Mouse (Mus musculus) heart, embryonic 16.5 days (tissue): ENCODE results near the gene Ephb2. TPM values are rescaled to one million over a fixed set of nuclear protein-coding genes. Genes with fewer than 3 reads are reported as not detected.
A peak's percentile ranks its signal among the peaks of the same experiment; 100 is the strongest.

Experiments
- ATAC-seq: fragments of 200-750 bp; cut with Nextera tagmentation; replicated peaks from 2 replicates; pipeline ENCODE4 v1.8.0; 2017; ENCODE audit warnings: moderate number of reproducible peaks; ENCODE audit not compliant: insufficient read depth, low FRiP score; ENCODE audit errors: extremely low read depth
- H3K27ac ChIP-seq: fragments of 300-500 bp; sonication (generic); 2 replicates; pipeline ENCODE4 v1.5.1; 2014; ENCODE audit warnings: mild to moderate bottlenecking, low read length, control low read depth, moderate library complexity
- H3K27me3 ChIP-seq: fragments of 300-500 bp; sonication (generic); 2 replicates; pipeline ENCODE4 v1.6.1; 2014; ENCODE audit warnings: low read length, mixed read lengths; ENCODE audit not compliant: control insufficient read depth, insufficient read depth
- H3K36me3 ChIP-seq: fragments of 300-500 bp; sonication (generic); 2 replicates; pipeline ENCODE4 v1.6.1; 2014; ENCODE audit not compliant: control insufficient read depth, insufficient read depth
- H3K4me1 ChIP-seq: fragments of 300-500 bp; sonication (generic); 2 replicates; pipeline ENCODE4 v1.6.1; 2014; ENCODE audit warnings: low read length, mixed read lengths; ENCODE audit not compliant: control insufficient read depth, insufficient read depth
- H3K4me2 ChIP-seq: fragments of 300-500 bp; sonication (generic); 2 replicates; pipeline ENCODE4 v1.6.1; 2014; ENCODE audit warnings: low read depth, mild to moderate bottlenecking, control low read depth, low read length
- H3K4me3 ChIP-seq: fragments of 300-500 bp; sonication (generic); 2 replicates; pipeline ENCODE4 v1.5.1; 2014; ENCODE audit warnings: mild to moderate bottlenecking, control low read depth, low read length
- H3K9ac ChIP-seq: fragments of 300-500 bp; sonication (generic); 2 replicates; pipeline ENCODE4 v1.6.1; 2014; ENCODE audit warnings: low read length, control low read depth
- H3K9me3 ChIP-seq: fragments of 300-500 bp; sonication (generic); replicated peaks from 2 replicates; pipeline ENCODE4 v1.6.1; 2016; ENCODE audit warnings: low read length; ENCODE audit not compliant: control insufficient read depth
- WGBS: fragments of 180-500 bp; shearing (Covaris S2); extraction: QIAGEN DNeasy Blood & Tissue Kit; methylation state at CpG from one replicate; pipeline ENCODE4 v1.1.7; 2014; 5-methylcytosine and 5-hydroxymethylcytosine counted together
- polyA plus RNA-seq: library from polyadenylated mRNA; unstranded; fragments of >200 nt; fragmentation: Nextera tagmentation; extraction: Ambion mirVana; gene quantifications from 2 replicates; pipeline ENCODE4 v1.2.1, GENCODE M21; 2015

Gene Ephb2
- polyA plus RNA-seq, 1 experiment from 2014 or later, result 0.70 TPM

DNA sequence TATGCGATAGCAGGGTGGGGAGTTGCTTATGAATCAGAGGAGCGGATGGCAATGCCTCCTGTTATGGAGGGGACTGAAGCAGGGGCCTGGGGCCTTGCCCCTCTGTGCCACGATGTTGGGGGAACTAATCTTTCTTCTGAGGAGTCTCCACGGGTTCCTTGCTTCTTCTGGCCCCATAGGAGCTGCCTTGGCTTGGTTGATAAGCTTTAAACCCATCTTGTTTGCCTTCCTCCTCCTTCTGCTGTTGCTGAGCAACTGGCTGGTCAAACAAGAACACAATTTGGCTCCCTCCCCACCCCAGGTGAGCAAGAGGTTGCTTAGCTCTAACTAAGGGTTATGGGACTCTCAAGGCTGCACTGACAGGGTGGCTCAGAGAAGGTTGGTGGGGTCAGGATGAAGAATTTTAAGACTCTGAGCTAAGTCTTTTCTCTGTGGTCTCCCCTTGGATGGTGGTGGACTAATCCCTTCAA is 225.4 kb downstream of the Ephb2 start, which contains the start of gene Tex46:
Gene Tex46 (plus strand): TSS at position 51 of the 470 bp plus-strand sequence.
- Histone ChIP-seq H3K27me3 (no peaks in the 10 kb centered on the region), H3K36me3 (no peaks in the 10 kb centered on the region), H3K9ac (no peak within 1 kb of the TSS), H3K27ac (no peak within 1 kb of the TSS), H3K4me2 (no peak within 1 kb of the TSS), H3K9me3 (no peaks in the 10 kb centered on the region), H3K4me3 (no peak within 1 kb of the TSS), H3K4me1 (no peaks in the 10 kb centered on the region)
- WGBS, result 53% methylated on average over 4 of the region's 4 CpGs
- ATAC-seq, result no peak

DNA sequence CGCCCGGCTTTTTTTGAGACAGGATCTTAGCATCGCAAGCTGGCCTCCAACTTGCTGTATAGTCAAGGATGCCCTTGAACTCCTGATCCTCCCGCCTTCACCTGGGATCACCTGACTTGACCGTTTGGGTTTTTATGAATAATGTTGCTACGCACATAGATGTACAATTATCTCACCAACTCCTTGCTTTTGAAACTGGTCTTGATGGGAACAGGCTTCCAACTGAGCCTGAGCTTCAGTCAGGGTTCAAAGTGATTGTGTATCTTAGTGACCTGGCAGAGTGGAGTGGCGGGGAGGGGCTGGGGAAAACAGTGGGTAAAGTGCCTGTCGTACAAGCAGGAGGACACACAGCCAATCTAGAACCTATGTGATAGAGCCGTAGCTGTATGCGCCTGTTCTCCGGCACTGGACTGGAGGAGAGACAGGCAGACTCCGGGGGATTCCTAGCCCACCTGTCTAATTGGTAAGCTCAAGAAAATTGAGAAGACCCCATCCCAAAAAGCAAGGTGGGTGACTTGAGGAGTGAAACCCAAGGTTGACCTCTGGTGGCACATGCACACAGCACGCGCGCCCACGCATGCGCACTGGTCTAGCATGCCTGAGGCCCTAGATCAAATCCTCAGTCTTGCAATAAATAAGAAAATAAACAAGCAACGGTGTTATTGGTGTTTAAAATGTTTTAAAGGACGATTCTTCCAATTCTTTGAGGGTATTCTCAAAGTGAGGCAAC is 229.9 kb downstream of the Ephb2 start:
- Histone ChIP-seq H3K4me1 (peaks cover 6% of the 10 kb centered on the region), H3K27me3 (no peaks in the 10 kb centered on the region), H3K4me2 (no peak overlapping the region), H3K9me3 (no peaks in the 10 kb centered on the region), H3K27ac (no peak overlapping the region), H3K4me3 (no peak overlapping the region), H3K36me3 (no peaks in the 10 kb centered on the region), H3K9ac (no peak overlapping the region)
- ATAC-seq, result no peak
- WGBS, result 87% methylated on average over 19 of the region's 19 CpGs

DNA sequence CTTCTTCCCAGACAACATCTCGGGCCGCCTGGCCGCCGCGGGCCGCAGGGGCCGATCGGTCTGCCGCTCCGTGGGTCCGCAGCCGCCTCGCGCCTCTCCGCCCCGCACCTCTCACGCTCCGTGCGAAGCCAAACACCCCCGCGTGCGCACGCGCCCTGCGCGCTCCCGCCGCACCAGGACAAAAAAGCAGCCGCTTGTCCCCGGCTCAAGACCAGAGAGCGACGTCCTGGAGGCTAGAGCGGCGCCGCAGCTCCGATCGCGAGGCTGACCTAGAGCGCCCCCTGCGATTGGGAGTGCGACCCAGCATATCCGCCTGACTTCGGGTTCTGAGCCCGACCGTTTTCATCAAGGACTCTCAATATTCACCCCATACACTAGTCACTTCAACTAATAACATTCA is 233.2 kb downstream of the Ephb2 start, which contains the start of gene Kdm1a:
Gene Kdm1a (minus strand): TSS at position 156 of the 400 bp plus-strand sequence.
- no peaks in the 10 kb centered on the region for H3K27me3 ChIP-seq
- peak within 1 kb of the TSS; percentile 90 for H3K27ac ChIP-seq
- peak within 1 kb of the TSS; percentile 99 for H3K9ac ChIP-seq
- H3K4me2 ChIP-seq, result peak within 1 kb of the TSS; percentile 77
- 0% methylated on average over 39 of the region's 45 CpGs for WGBS
- no peaks in the 10 kb centered on the region; the same call in 1 of the 2 replicates for H3K9me3 ChIP-seq
- H3K4me3 ChIP-seq, result peak within 1 kb of the TSS; percentile 100
- peak; percentile 94 for ATAC-seq
- no peaks in the 10 kb centered on the region for H3K36me3 ChIP-seq
- H3K4me1 ChIP-seq, result peaks cover 14% of the 10 kb centered on the region

DNA sequence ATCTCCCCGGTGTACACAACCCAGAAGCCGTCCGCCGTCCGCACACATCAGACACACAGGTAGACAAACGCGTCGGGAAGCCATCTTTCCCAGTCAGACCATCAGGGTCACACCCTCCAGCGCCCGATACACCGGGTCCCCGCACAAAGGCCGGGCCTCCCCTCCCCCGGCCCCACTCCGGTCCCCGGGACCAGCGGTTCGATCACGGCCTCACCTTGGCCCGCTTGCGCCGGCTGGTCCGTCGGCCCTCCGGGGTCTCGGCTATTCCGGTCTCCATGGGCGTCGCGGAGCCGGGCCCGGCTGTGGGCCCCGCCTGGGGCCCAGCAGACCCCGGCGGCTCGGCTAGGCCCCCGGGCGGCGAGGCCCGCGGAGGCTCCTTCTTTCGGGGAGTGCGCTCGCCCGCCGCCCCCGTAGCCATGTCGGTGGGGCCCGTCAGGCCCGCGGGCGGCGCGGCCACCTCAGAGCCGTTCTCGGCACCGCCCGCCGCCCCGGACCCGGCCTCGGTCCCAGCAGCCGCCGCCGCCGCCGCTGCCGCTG is 233.7 kb downstream of the Ephb2 start:
- peak overlapping the region; percentile 100 for H3K4me3 ChIP-seq
- peak overlapping the region; percentile 99 for H3K9ac ChIP-seq
- H3K4me1 ChIP-seq, result peaks cover 14% of the 10 kb centered on the region
- H3K4me2 ChIP-seq, result peak overlapping the region; percentile 77
- peak; percentile 72 for ATAC-seq
- no peaks in the 10 kb centered on the region for H3K36me3 ChIP-seq
- H3K27me3 ChIP-seq, result no peaks in the 10 kb centered on the region
- peak overlapping the region; percentile 90 for H3K27ac ChIP-seq
- WGBS, result under 1% methylated on average over 61 of the region's 68 CpGs
- H3K9me3 ChIP-seq, result no peaks in the 10 kb centered on the region; the same call in 1 of the 2 replicates

DNA sequence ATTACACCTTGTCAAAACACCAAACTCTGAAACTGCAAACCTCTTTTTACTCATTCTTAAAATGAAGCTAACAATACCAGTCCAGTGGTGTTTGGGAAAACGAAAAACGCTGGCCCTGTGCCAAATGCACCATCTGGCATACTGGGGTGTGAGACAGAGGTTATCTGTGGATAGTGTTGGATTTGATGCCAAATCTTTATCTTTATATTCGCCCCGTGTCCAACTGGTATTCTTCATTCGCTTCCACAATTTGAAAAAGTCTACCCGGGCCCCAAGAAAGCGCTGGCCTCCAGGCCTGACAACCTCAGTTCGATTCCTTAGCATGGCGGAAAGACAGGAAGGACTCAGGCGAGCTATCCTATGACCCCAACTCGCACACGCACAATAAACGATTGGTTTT is 234.3 kb downstream of the Ephb2 start:
- 1% methylated on average over 13 of the region's 13 CpGs for WGBS
- H3K4me3 ChIP-seq, result peak overlapping the region; percentile 100
- H3K27me3 ChIP-seq, result no peaks in the 10 kb centered on the region
- no peaks in the 10 kb centered on the region; the same call in 1 of the 2 replicates for H3K9me3 ChIP-seq
- H3K9ac ChIP-seq, result peak overlapping the region; percentile 99
- peaks cover 14% of the 10 kb centered on the region for H3K4me1 ChIP-seq
- no peaks in the 10 kb centered on the region for H3K36me3 ChIP-seq
- H3K4me2 ChIP-seq, result peak overlapping the region; percentile 77
- peak overlapping the region; percentile 90 for H3K27ac ChIP-seq
- ATAC-seq, result no peak

DNA sequence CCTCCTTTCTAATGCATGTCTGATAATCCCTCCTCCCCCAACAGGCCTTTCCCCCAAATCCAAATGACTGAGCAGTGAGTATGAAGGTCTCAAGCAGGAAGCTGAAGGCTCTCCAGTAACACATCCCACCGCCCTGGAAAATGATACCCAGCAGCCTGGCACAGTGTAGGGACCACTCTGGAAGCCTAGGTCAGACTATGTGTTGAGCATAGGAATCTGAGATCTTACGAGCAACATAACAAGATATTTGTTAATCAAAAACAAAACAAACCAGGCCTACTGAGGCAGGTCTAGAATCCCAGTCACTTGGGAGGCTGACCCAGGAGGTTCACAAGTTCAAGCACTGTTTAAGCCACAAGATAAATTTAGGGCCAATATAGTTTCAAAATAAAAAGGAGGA is 235.3 kb downstream of the Ephb2 start:
- no peak for ATAC-seq
- Histone ChIP-seq H3K36me3 (no peaks in the 10 kb centered on the region), H3K4me3 (peak overlapping the region; percentile 100), H3K9ac (peak overlapping the region; percentile 38), H3K27me3 (no peaks in the 10 kb centered on the region), H3K4me2 (peak overlapping the region; percentile 77), H3K27ac (no peak overlapping the region), H3K4me1 (peaks cover 14% of the 10 kb centered on the region), H3K9me3 (no peaks in the 10 kb centered on the region; the same call in 1 of the 2 replicates)
- 73% methylated on average over 2 of the region's 2 CpGs for WGBS

DNA sequence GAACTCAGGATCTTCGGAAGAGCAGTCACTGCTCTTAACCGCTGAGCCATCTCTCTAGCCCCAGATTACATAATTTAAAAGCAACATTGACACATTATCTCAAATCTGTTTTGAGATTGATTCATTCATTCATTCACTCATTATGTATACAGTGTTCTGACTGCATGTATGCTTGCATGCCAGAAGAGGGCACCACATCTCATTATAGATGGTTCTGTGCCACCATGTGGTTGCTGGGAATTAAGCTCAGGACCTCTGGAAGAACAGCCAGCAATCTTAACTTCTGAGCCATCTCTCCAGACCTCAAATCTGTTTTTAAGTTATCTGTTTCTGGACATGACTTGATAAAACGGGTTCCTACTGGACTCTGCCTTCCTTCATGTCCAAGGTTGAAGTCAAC is 235.9 kb downstream of the Ephb2 start:
- H3K9me3 ChIP-seq, result no peaks in the 10 kb centered on the region; the same call in 1 of the 2 replicates
- H3K4me1 ChIP-seq, result peaks cover 17% of the 10 kb centered on the region
- 94% methylated on average over 3 of the region's 3 CpGs for WGBS
- no peaks in the 10 kb centered on the region for H3K27me3 ChIP-seq
- no peak overlapping the region for H3K4me2 ChIP-seq
- H3K4me3 ChIP-seq, result no peak overlapping the region
- no peak overlapping the region for H3K9ac ChIP-seq
- no peak overlapping the region for H3K27ac ChIP-seq
- H3K36me3 ChIP-seq, result no peaks in the 10 kb centered on the region
- no peak for ATAC-seq

DNA sequence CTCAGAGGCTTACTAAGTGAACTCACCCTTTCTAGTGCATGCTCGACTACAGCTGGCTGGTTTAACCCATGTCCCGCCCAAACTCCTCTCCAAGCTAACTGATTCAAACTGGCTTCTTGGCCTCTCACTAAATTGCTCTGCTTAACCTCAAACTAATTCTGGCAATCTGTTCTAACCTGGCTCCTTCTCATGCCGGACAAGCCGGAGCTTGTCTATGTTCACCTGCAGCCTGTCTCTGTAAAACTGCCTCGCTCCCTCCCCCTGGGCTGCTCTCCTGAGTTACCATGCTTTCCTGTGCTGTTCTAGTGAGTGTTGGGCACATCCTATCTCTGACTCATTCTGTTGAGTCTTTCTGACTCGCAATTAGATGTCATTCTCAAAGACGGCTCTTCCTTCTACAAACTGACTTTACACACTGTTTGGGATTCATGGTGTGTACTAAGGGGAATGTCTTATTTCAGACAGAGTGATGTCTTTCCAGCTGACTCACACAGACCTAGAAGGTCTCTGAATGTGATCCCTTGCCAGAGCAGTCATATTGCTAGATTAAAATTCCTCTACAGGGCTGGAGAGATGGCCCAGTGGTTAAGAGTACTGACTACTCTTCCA is 237.4 kb downstream of the Ephb2 start:
- H3K4me2 ChIP-seq, result no peak overlapping the region
- WGBS, result 78% methylated on average over 7 of the region's 7 CpGs
- H3K36me3 ChIP-seq, result no peaks in the 10 kb centered on the region
- no peak overlapping the region for H3K4me3 ChIP-seq
- peaks cover 20% of the 10 kb centered on the region for H3K4me1 ChIP-seq
- H3K27me3 ChIP-seq, result no peaks in the 10 kb centered on the region
- no peaks in the 10 kb centered on the region; the same call in 1 of the 2 replicates for H3K9me3 ChIP-seq
- no peak for ATAC-seq
- no peak overlapping the region for H3K27ac ChIP-seq
- no peak overlapping the region for H3K9ac ChIP-seq
